Mouse (Mus musculus) forebrain, postnatal 0 days (tissue): ENCODE measurements around the gene Nelfb. TPM values are rescaled to one million over a fixed set of nuclear protein-coding genes. Genes with fewer than 3 reads are reported as not detected.

Source experiments
- ATAC-seq: fragments of 200-750 bp; cut with Nextera tagmentation; 2 replicates; pipeline ENCODE4 v1.8.0; 2017; ENCODE audit warnings: mild to moderate bottlenecking, moderate library complexity
- DNase-seq: peaks from one replicate; pipeline ENCODE4 v3.0.0-alpha.2; 2015
- H3K27ac ChIP-seq: fragments of 300-500 bp; sonication (generic); 2 replicates; pipeline ENCODE4 v1.5.1; 2014; ENCODE audit warnings: low read depth, mild to moderate bottlenecking, antibody characterized with exemption, low read length, moderate library complexity, mixed read lengths
- H3K27me3 ChIP-seq: fragments of 300-500 bp; sonication (generic); 2 replicates; pipeline ENCODE4 v1.6.1; 2014; ENCODE audit warnings: mild to moderate bottlenecking, low read length, mixed read lengths; ENCODE audit not compliant: insufficient read depth
- H3K36me3 ChIP-seq: fragments of 300-500 bp; sonication (generic); 2 replicates; pipeline ENCODE4 v1.6.1; 2014; ENCODE audit warnings: mild to moderate bottlenecking, moderate library complexity; ENCODE audit not compliant: insufficient read depth
- H3K4me1 ChIP-seq: fragments of 300-500 bp; sonication (generic); 2 replicates; pipeline ENCODE4 v1.6.1; 2014; ENCODE audit warnings: antibody characterized with exemption; ENCODE audit not compliant: insufficient read depth
- H3K4me2 ChIP-seq: fragments of 300-500 bp; sonication (generic); 2 replicates; pipeline ENCODE4 v1.6.1; 2014; ENCODE audit warnings: low read depth, mild to moderate bottlenecking, moderate library complexity
- H3K4me3 ChIP-seq: fragments of 300-500 bp; sonication (generic); 2 replicates; pipeline ENCODE4 v1.5.1; 2014; ENCODE audit warnings: low read depth, low read length, mixed read lengths
- H3K9ac ChIP-seq: fragments of 300-500 bp; sonication (generic); 2 replicates; pipeline ENCODE4 v1.6.1; 2014; ENCODE audit warnings: mild to moderate bottlenecking
- H3K9me3 ChIP-seq: fragments of 300-500 bp; sonication (generic); 2 replicates; pipeline ENCODE4 v1.6.1; 2016; ENCODE audit warnings: low read length
- CTCF ChIP-seq: sonication (generic); IDR thresholded peaks from 2 replicates; pipeline ENCODE4 v1.5.1; 2016; ENCODE audit warnings: antibody characterized with exemption, control low read depth, low read depth
- WGBS: fragments of 180-500 bp; shearing (Covaris S2); extraction: QIAGEN DNeasy Blood & Tissue Kit; methylation state at CpG from one replicate; pipeline ENCODE4 v1.1.7; 2014; 5-methylcytosine and 5-hydroxymethylcytosine counted together
- polyA plus RNA-seq: library from polyadenylated mRNA; unstranded; fragments of >200 nt; fragmentation: Nextera tagmentation; extraction: Ambion mirVana; gene quantifications from 2 replicates; pipeline ENCODE4 v1.2.1, GENCODE M21; 2015
- total RNA-seq: library from RNA; depleted of rRNA; stranded (reverse); fragments of >200 nt; gene quantifications from 2 replicates; pipeline ENCODE4 v1.2.3, GENCODE M21; 2014

Gene Nelfb
- total and polyA plus RNA-seq, 2 experiments from 2014 or later: 76.1 to 115 TPM

DNA sequence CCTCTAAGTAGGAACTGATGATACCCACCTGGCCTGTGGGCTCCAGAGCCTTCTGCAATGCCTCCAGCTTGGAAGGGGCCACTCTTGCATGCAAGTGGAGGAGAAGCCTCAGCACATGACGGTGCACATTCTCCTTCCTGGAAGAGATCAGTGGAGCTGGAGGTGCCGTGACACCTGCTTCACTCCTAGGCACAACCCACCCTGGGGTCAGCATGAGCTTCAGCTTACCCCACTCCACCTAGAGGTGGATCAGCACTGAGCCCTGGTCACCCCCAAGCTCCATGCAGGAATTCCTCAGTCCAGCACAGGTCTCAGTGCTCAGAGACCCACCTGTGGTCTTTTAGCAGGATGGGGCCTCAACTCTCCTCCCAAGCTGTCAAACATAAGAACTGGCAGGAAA is 10.7 kb downstream of the Nelfb start:
- H3K4me1 ChIP-seq: no peaks in the 10 kb centered on the region
- 94% methylated on average over 2 of the region's 2 CpGs for WGBS
- H3K36me3 ChIP-seq: peaks cover 69% of the 10 kb centered on the region
- TF ChIP-seq CTCF: no peak
- H3K4me2 ChIP-seq: no peak overlapping the region
- no peak overlapping the region for H3K9ac ChIP-seq
- ATAC-seq (no peak), DNase-seq (no peak)
- no peaks in the 10 kb centered on the region for H3K9me3 ChIP-seq
- H3K4me3 ChIP-seq: no peak overlapping the region
- H3K27me3 ChIP-seq: peaks cover 6% of the 10 kb centered on the region; the same call in 1 of the 2 replicates
- no peak overlapping the region for H3K27ac ChIP-seq

DNA sequence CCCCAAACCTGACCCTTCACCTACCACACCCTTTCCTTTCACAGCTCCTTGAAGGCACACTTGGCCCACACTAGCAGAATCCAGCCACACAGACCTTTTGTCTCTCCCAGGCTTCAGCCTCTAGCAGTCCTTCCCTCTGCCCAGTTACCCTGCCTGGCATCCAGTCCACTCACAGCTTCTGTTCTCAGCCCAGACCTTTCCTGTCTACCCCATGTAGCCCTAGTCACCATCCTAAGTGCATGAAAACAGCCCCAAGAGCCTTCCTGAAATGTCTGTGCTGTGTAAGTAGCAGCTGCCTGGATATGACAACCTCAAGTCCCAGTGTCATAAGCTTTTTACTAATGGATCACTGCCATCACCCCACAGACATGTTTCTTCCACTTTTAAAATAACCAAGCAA is 13.3 kb downstream of the Nelfb start:
- peaks cover 6% of the 10 kb centered on the region; the same call in 1 of the 2 replicates for H3K27me3 ChIP-seq
- peaks cover 49% of the 10 kb centered on the region for H3K36me3 ChIP-seq
- TF ChIP-seq CTCF: no peak
- H3K27ac ChIP-seq: no peak overlapping the region
- H3K4me1 ChIP-seq: no peaks in the 10 kb centered on the region
- no peak overlapping the region for H3K4me2 ChIP-seq
- ATAC-seq (no peak), DNase-seq (no peak)
- no peaks in the 10 kb centered on the region for H3K9me3 ChIP-seq
- no peak overlapping the region for H3K9ac ChIP-seq
- no peak overlapping the region for H3K4me3 ChIP-seq

DNA sequence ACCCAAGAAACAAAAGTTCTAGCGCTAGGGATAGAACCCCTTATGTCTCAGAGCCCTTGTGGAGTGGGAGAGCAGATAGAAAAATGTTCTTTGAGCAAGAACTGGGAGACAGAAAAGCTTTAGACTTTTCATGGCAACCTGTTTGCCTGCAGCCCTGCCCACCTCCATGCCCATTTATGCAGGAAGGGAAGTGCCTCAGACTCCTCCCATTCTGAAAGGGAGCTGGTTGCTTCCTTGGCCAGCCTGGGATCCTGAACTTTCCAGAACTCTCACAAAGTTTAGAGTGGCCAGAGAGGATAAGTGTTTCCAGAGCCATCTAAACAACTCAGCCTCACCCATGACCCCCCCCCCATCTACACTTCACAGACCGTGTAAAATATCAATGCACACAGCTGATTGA is 14.1 kb downstream of the Nelfb start:
- H3K4me1 ChIP-seq: no peaks in the 10 kb centered on the region
- H3K9me3 ChIP-seq: no peaks in the 10 kb centered on the region
- TF ChIP-seq CTCF: no peak
- no peak overlapping the region for H3K4me2 ChIP-seq
- H3K27me3 ChIP-seq: peaks cover 6% of the 10 kb centered on the region; the same call in 1 of the 2 replicates
- ATAC-seq: no peak
- no peak overlapping the region for H3K27ac ChIP-seq
- H3K9ac ChIP-seq: no peak overlapping the region
- H3K4me3 ChIP-seq: no peak overlapping the region
- H3K36me3 ChIP-seq: peaks cover 42% of the 10 kb centered on the region
- WGBS: 19% methylated on average over 2 of the region's 2 CpGs
- DNase-seq: no peak

DNA sequence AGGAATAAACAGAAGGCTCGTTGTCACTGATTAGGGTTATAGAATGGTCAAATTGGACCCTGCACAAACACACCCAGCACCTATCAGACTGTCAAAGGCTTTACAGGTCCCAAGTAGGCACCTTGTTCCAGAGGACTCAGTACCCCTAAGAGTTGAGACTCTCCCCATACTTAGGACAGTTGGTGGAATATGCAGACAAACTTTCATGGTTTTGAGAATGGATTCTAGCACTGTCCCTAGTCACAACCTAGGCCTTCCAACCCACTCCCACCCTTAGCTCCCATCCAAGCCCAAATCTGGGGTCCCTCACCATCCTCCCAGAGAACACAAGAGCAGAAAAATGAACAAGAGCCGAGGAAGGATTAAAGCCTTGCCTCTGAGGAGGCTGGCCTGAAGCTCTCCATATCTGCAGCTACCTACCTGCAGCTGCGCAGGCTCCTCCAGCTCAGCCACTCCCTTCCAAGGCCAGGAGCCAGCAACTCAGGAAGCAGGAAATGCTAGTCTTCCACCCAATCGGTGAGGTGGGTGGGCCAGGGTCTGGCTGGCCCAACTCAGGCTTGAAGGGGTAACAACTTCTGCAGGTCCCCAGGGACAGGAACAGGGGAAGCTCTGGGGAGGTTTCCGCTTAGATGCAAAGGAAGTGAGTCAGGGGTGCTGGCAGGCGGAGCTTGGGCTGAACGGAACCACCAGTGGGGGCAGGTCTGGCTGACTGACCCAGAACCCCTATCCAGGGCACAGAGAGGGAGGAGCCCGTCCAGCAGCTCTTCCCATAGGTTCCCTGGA is 14.9 kb downstream of the Nelfb start, which contains the start of gene Tor4a:
TSS of gene Tor4a (minus strand) at position 715 of the 783 bp plus-strand sequence.
- Histone ChIP-seq H3K27ac (no peak within 1 kb of the TSS), H3K9ac (no peak within 1 kb of the TSS), H3K36me3 (peaks cover 35% of the 10 kb centered on the region), H3K4me2 (no peak within 1 kb of the TSS), H3K4me1 (no peaks in the 10 kb centered on the region), H3K27me3 (peaks cover 6% of the 10 kb centered on the region; the same call in 1 of the 2 replicates), H3K4me3 (no peak within 1 kb of the TSS), H3K9me3 (no peaks in the 10 kb centered on the region)
- no peak for DNase-seq
- ATAC-seq: no peak
- no peak for TF ChIP-seq CTCF
- 21% methylated on average over 8 of the region's 8 CpGs for WGBS

DNA sequence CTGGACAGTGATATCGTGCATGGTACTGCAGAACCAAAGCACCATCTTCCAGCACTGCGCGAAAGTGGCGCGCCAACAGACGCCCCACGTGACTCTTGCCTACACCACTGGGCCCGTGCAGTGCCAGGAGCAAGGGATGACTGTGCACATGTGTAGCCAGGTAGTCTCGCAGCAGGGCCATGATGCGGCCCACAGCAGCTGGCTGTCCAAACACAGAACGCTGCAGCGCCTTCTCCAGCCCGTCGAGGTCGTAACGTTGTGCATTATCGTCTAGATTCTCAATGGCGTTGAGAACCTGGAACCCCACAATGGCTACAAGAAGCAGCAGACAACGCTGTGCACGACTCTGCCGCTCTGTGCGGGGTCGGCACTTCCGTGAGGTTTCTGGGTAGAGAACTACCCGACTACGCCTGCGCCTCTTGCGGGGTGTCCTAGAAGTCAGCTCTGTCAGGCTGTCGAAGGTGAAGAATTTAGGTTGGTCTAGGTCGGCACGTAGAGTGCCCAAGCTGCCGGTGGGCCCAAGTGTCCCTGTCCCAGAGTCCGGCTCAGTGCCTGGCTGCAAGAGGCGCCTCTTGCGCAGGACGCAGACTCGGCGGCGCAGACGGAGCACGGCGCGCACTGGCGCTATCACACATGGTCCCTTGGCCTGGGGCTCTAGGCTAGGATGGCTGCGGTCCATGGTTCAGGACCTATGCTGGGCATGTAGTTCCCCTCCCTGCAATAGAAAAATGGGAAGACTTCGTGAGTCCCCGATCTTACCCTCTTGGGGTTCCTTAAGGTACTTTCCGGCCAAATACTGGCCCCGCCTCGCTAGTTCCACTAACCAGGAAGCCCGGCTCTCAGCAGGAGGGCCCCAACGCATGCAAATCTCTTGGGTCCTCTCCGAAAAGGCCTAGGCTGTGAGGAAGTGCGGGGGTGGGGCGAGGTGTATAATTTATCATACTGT is 15.8 kb downstream of the Nelfb start:
- Histone ChIP-seq H3K36me3 (peaks cover 27% of the 10 kb centered on the region), H3K9ac (no peak overlapping the region), H3K27ac (no peak overlapping the region), H3K4me1 (no peaks in the 10 kb centered on the region), H3K27me3 (peaks cover 6% of the 10 kb centered on the region; the same call in 1 of the 2 replicates), H3K4me2 (no peak overlapping the region), H3K9me3 (no peaks in the 10 kb centered on the region), H3K4me3 (no peak overlapping the region)
- ATAC-seq: no peak
- DNase-seq: no peak
- no peak for TF ChIP-seq CTCF
- 28% methylated on average over 55 of the region's 55 CpGs for WGBS

DNA sequence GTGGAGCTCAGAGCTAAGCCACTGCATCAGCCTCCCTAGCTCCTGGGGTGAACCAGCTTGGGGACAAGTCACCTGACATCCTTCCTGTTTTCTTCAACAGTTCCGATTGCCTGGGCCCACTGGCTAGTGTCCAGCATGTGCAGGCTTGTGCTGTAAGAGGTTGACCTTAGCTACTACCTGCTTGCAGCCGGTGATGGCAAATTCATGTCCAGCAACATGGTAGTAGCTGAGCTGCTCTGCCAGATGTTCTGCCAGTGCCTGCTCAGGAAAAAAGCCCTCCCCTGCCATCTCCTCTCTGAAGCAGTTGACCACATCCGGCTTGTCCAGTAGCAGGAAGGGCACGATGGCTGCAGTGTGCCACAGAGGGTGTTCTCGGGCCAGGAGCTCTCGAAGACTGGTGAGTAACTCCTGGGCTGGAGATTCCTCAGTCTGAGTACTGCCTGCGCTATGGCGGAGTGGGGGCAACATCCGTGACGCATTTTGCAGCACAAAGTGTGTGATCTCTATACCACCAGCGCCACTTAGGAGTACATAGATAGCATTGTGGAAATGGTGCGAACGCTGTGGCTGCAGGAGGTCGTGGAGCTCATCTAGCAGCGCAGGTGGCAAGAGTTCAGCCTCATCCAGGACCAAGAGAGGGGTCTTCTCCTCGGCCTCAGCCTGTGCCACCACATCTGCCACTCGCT is 16.7 kb downstream of the Nelfb start:
- DNase-seq (no peak), ATAC-seq (no peak)
- no peak for TF ChIP-seq CTCF
- Histone ChIP-seq H3K27ac (no peak overlapping the region), H3K27me3 (peaks cover 6% of the 10 kb centered on the region; the same call in 1 of the 2 replicates), H3K4me2 (no peak overlapping the region), H3K4me3 (no peak overlapping the region), H3K4me1 (no peaks in the 10 kb centered on the region), H3K36me3 (peaks cover 18% of the 10 kb centered on the region), H3K9me3 (no peaks in the 10 kb centered on the region), H3K9ac (no peak overlapping the region)
- 84% methylated on average over 17 of the region's 17 CpGs for WGBS
